Mouse (Mus musculus) embryonic facial prominence, embryonic 13.5 days (tissue): ENCODE data around the gene Gm9903. TPM values are rescaled to one million over a fixed set of nuclear protein-coding genes. Genes with fewer than 3 reads are reported as not detected.
A peak's percentile ranks its signal among the peaks of the same experiment; 100 is the strongest.

ENCODE experiments used
- ATAC-seq: fragments of 200-750 bp; cut with Nextera tagmentation; 2 replicates; pipeline ENCODE4 v1.8.0; 2017; ENCODE audit warnings: low read depth; ENCODE audit not compliant: insufficient number of reproducible peaks, insufficient read depth, low FRiP score, low TSS enrichment
- H3K27ac ChIP-seq: fragments of 300-500 bp; sonication (generic); 2 replicates; pipeline ENCODE4 v1.5.1; 2015; ENCODE audit warnings: moderate library complexity, mild to moderate bottlenecking, inconsistent platforms
- H3K27me3 ChIP-seq: fragments of 300-500 bp; sonication (generic); 2 replicates; pipeline ENCODE4 v1.6.1; 2015; ENCODE audit warnings: mild to moderate bottlenecking, inconsistent platforms
- H3K36me3 ChIP-seq: fragments of 300-500 bp; sonication (generic); 2 replicates; pipeline ENCODE4 v1.6.1; 2015; ENCODE audit warnings: mild to moderate bottlenecking, inconsistent platforms
- H3K4me1 ChIP-seq: fragments of 300-500 bp; sonication (generic); 2 replicates; pipeline ENCODE4 v1.6.1; 2015; ENCODE audit warnings: inconsistent platforms
- H3K4me2 ChIP-seq: fragments of 300-500 bp; sonication (generic); 2 replicates; pipeline ENCODE4 v1.6.1; 2015; ENCODE audit warnings: moderate library complexity, mild to moderate bottlenecking, inconsistent platforms
- H3K4me3 ChIP-seq: fragments of 300-500 bp; sonication (generic); 2 replicates; pipeline ENCODE4 v1.5.1; 2015; ENCODE audit warnings: mild to moderate bottlenecking, inconsistent platforms
- H3K9ac ChIP-seq: fragments of 300-500 bp; sonication (generic); 2 replicates; pipeline ENCODE4 v1.6.1; 2015; ENCODE audit warnings: mild to moderate bottlenecking, inconsistent platforms
- H3K9me3 ChIP-seq: fragments of 300-500 bp; sonication (generic); 2 replicates; pipeline ENCODE4 v1.6.1; 2016; ENCODE audit warnings: inconsistent platforms
- WGBS: fragments of 180-500 bp; shearing (Covaris S2); methylation state at CpG from one replicate; pipeline ENCODE4 v1.1.7; 2015; ENCODE audit warnings: mixed read lengths; 5-methylcytosine and 5-hydroxymethylcytosine counted together
- polyA plus RNA-seq: library from polyadenylated mRNA; unstranded; fragments of >200 nt; fragmentation: Nextera tagmentation; extraction: Ambion mirVana; gene quantifications from 2 replicates; pipeline ENCODE4 v1.2.1, GENCODE M21; 2015

The Gm9903 gene
- polyA plus RNA-seq, 1 experiment from 2014 or later = 0.38 TPM

DNA sequence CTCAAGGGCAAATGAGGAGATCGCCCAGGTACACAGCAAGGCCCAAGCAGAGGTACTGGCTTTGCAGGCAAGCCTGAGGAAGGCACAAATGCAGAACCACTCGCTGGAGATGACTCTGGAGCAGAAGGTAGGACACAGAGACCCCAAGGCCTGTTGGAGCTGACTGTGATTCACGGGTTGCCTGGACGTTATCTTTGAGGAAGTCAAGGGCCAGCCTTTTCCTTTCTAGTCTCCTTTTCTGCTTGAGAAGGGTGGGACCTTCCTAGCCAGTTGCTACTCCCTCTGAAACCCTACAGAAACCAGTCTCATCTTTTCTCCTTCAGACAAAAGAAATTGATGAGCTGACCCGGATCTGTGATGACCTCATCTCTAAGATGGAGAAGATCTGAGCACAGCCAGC, 41.9 kb downstream of the Gm9903 start:
- Histone ChIP-seq H3K4me2 (no peak overlapping the region), H3K27me3 (no peaks in the 10 kb centered on the region), H3K9ac (no peak overlapping the region), H3K4me3 (no peak overlapping the region), H3K36me3 (peaks cover 65% of the 10 kb centered on the region), H3K9me3 (no peaks in the 10 kb centered on the region), H3K4me1 (no peaks in the 10 kb centered on the region), H3K27ac (no peak overlapping the region)
- 91% methylated on average over 5 of the region's 5 CpGs for WGBS
- no peak for ATAC-seq

DNA sequence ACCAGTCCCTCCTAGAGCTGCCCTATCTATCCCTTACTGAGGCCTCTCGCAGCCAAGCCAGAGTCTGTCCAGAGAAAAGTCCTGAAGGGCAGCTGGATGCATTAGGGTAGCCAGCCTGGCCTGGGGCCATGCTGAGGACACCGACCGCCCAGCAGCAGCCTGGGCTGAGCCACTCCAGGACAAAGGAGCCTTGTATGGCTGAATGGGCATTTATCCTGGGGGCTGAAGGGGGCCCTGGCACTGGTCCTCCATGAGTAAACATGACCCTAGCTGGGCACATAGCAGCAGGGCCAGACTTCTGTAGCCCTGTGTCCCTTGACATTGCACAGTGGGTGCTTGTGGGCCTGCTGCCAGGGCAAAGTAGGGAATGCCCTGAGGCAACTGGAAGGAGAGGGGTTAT, 44.7 kb downstream of the Gm9903 start:
- H3K9ac ChIP-seq = no peak overlapping the region
- no peak overlapping the region for H3K4me3 ChIP-seq
- no peaks in the 10 kb centered on the region for H3K27me3 ChIP-seq
- no peak for ATAC-seq
- H3K27ac ChIP-seq = peak overlapping the region; percentile 28; the same call in 1 of the 2 replicates
- 49% methylated on average over 3 of the region's 3 CpGs for WGBS
- H3K36me3 ChIP-seq = peaks cover 37% of the 10 kb centered on the region
- no peaks in the 10 kb centered on the region for H3K9me3 ChIP-seq
- H3K4me1 ChIP-seq = no peaks in the 10 kb centered on the region
- H3K4me2 ChIP-seq = no peak overlapping the region

DNA sequence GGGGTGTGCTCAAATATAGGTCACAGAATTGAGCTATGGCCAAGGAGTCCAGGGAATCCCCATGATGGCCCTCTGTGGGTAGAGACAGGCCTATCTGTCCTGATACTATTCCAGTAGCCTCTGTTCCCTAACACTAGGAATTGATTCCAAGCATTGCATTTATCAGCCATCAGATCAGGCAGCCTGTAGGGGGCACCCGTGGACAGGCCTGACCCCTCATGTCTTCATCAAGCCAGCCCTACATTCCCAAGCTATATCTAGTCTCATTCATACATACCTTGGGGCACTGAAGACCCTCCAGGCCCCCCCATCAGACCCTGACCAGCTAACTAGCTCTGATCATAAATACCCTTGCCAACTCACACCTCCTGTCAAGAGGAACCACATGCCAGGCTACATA, 46.2 kb downstream of the Gm9903 start:
- H3K9me3 ChIP-seq = no peaks in the 10 kb centered on the region
- WGBS = 4% methylated on average over 1 of the region's 1 CpGs
- no peak for ATAC-seq
- H3K9ac ChIP-seq = no peak overlapping the region
- H3K27ac ChIP-seq = no peak overlapping the region
- no peaks in the 10 kb centered on the region for H3K27me3 ChIP-seq
- no peak overlapping the region for H3K4me2 ChIP-seq
- peaks cover 22% of the 10 kb centered on the region for H3K36me3 ChIP-seq
- H3K4me3 ChIP-seq = no peak overlapping the region
- H3K4me1 ChIP-seq = peaks cover under 1% of the 10 kb centered on the region; the same call in 1 of the 2 replicates

DNA sequence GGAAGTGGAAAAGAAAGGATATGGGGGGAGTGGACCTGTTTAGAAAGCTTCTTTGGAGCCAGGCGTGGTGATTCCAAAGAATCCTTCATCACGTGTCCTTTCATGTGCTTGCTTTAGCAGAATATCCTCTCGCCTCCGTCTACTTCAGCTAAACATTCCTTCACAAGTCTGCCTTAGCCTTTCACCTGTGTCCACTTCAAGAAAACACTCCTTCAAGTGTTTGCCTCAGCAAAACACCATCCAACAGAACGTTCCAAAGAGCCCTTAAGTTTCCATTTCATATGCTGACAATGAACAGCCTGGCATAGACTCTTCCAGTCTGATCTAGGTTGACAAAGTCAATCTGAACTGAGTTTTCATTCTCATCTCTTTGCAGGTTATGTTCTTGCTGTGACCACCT, 48.5 kb downstream of the Gm9903 start:
- WGBS = 84% methylated on average over 5 of the region's 5 CpGs

DNA sequence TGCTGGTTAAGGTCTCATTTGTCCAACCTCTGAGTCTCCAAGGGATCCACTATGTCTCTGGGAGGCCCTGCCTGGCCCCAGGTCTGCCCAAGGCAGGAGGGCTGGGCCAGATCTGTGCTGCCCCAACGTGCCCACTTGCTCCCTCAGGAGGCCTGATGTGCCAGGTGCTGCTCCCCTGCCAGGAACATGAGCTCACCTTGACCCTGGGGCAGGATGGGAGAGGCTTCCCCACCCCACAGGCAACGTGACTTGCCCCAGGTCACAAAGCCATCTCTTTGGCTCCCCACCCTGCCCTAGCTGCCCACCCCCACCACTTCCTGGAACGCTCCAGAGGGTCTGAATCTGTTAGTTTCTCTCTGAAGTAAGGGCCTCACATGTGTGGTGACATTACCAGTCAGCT, 51.3 kb downstream of the Gm9903 start:
- no peaks in the 10 kb centered on the region for H3K36me3 ChIP-seq
- ATAC-seq = no peak
- WGBS = 37% methylated on average over 3 of the region's 3 CpGs
- H3K4me1 ChIP-seq = peaks cover 23% of the 10 kb centered on the region
- no peak overlapping the region for H3K27ac ChIP-seq
- no peak overlapping the region for H3K4me3 ChIP-seq
- H3K4me2 ChIP-seq = no peak overlapping the region
- no peaks in the 10 kb centered on the region for H3K27me3 ChIP-seq
- no peak overlapping the region for H3K9ac ChIP-seq
- no peaks in the 10 kb centered on the region for H3K9me3 ChIP-seq

More for the DNA sequence above, 48.5 kb downstream of the Gm9903 start:
- no peak overlapping the region for H3K9ac ChIP-seq
- no peaks in the 10 kb centered on the region for H3K27me3 ChIP-seq
- H3K4me1 ChIP-seq = peaks cover 9% of the 10 kb centered on the region; the same call in 1 of the 2 replicates
- no peak overlapping the region for H3K4me3 ChIP-seq
- H3K9me3 ChIP-seq = no peaks in the 10 kb centered on the region
- no peak overlapping the region for H3K27ac ChIP-seq
- no peak for ATAC-seq
- H3K36me3 ChIP-seq = peaks cover under 1% of the 10 kb centered on the region
- no peak overlapping the region for H3K4me2 ChIP-seq

Other genes with a start within 250 kb of the Gm9903 start
- not detected in 2 replicates for gene Nkx1-1, start 195.9 kb upstream of the Gm9903 start, polyA plus RNA-seq
- gene Fam53a, start 290 bp upstream of the Gm9903 start, polyA plus RNA-seq = 63.3 and 67.7 TPM in 2 replicates
- 246 and 251 TPM in 2 replicates for gene Slbp, start 22.6 kb downstream of the Gm9903 start, polyA plus RNA-seq
- 207 and 208 TPM in 2 replicates for gene Tacc3, start 28.2 kb downstream of the Gm9903 start, polyA plus RNA-seq
- 39.9 and 40.0 TPM in 2 replicates for gene Tmem129, start 28.5 kb downstream of the Gm9903 start, polyA plus RNA-seq
- 24.6 and 32.5 TPM in 2 replicates for gene Fgfr3, start 91.7 kb downstream of the Gm9903 start, polyA plus RNA-seq
- gene Letm1, start 152.9 kb downstream of the Gm9903 start, polyA plus RNA-seq = 47.6 and 56.6 TPM in 2 replicates
- 45.8 and 47.6 TPM in 2 replicates for gene Nsd2, start 190.8 kb downstream of the Gm9903 start, polyA plus RNA-seq